Mouse (Mus musculus) stomach, postnatal 0 days (tissue): ENCODE measurements around the gene Zfp804b.
A peak's percentile ranks its signal among the peaks of the same experiment; 100 is the strongest.

Experiments used
- CTCF ChIP-seq: IDR thresholded peaks from 2 replicates; pipeline ENCODE4 v1.5.1; 2016; ENCODE audit warnings: antibody characterized with exemption, low read depth, mild to moderate bottlenecking, moderate library complexity
- EP300 ChIP-seq: optimal IDR thresholded peaks from 2 replicates; pipeline ENCODE3; 2016; ENCODE audit warnings: antibody characterized with exemption

- TF ChIP-seq CTCF (peak; percentile 60), EP300 (no peak)
These were observed at the start of gene Zfp804b for GRCm38 (mm10) chr5:7344145-7345010.
